Mouse (Mus musculus) large intestine, adult 2 months (tissue): ENCODE data around the gene Prokr1. TPM values are rescaled to one million over a fixed set of nuclear protein-coding genes. Genes with fewer than 3 reads are reported as not detected.
"Not testable (repeated sequence)": the region's sequence is repeated elsewhere in the genome, so short reads cannot be mapped to it uniquely, and the experiment has no call there.

ENCODE experiments used
- DNase-seq: peaks from one replicate; pipeline ENCODE4 v3.0.0-alpha.2; 2012; ENCODE audit warnings: low read depth, low spot score
- WGBS: fragments of 180-500 bp; shearing (Covaris S2); methylation state at CpG from one replicate; pipeline ENCODE4 v1.1.7; 2018; 5-methylcytosine and 5-hydroxymethylcytosine counted together
- polyA plus RNA-seq: library from polyadenylated mRNA; depleted of rRNA; stranded (reverse); fragments of >200 nt; gene quantifications from 2 replicates; pipeline ENCODE4 v1.2.3, GENCODE M21; 2012

Prokr1 gene
- polyA plus RNA-seq, 1 experiment, result 0.16 TPM

GRCm38 (mm10) chr6:87576648-87577330 is 13.8 kb downstream of the Prokr1 start:
- 37% methylated on average over 4 of the region's 4 CpGs for WGBS
- no peak for DNase-seq

GRCm38 (mm10) chr6:87571863-87572262 is 18.7 kb downstream of the Prokr1 start:
- not testable (repeated sequence) for DNase-seq

GRCm38 (mm10) chr6:87567686-87568593 is 22.6 kb downstream of the Prokr1 start:
- WGBS, result 55% methylated on average over 9 of the region's 9 CpGs
- no peak for DNase-seq

GRCm38 (mm10) chr6:87565166-87565565 is 25.4 kb downstream of the Prokr1 start:
- no peak for DNase-seq
- WGBS, result 67% methylated on average over 5 of the region's 5 CpGs

- 93% methylated on average over 4 of the region's 4 CpGs for WGBS
- no peak for DNase-seq
Observed at GRCm38 (mm10) chr6:87564356-87564755, 26.2 kb downstream of the Prokr1 start.

- DNase-seq, result no peak
- 76% methylated on average over 3 of the region's 3 CpGs for WGBS
Observed at GRCm38 (mm10) chr6:87553724-87554123, 36.8 kb downstream of the Prokr1 start.

- 39% methylated on average over 7 of the region's 7 CpGs for WGBS
- DNase-seq, result no peak
Observed at GRCm38 (mm10) chr6:87552054-87552807, 38.3 kb downstream of the Prokr1 start.

- WGBS, result 78% methylated on average over 7 of the region's 7 CpGs
- DNase-seq, result no peak
Observed at GRCm38 (mm10) chr6:87547836-87548235, 42.7 kb downstream of the Prokr1 start.

- WGBS, result 69% methylated on average over 4 of the region's 4 CpGs
- DNase-seq, result no peak
Observed at GRCm38 (mm10) chr6:87547431-87547830, 43.1 kb downstream of the Prokr1 start.

GRCm38 (mm10) chr6:87545331-87546217 is 45.0 kb downstream of the Prokr1 start:
- DNase-seq, result no peak
- 12% methylated on average over 1 of the region's 1 CpGs for WGBS

- no peak for DNase-seq
Observed at GRCm38 (mm10) chr6:87542027-87542426, 48.5 kb downstream of the Prokr1 start.

GRCm38 (mm10) chr6:87541171-87541571 is 49.4 kb downstream of the Prokr1 start:
- DNase-seq, result no peak
- 68% methylated on average over 6 of the region's 6 CpGs for WGBS

More at GRCm38 (mm10) chr6:87542027-87542426, 48.5 kb downstream of the Prokr1 start:
- WGBS, result 53% methylated on average over 9 of the region's 9 CpGs

- WGBS, result 46% methylated on average over 15 of the region's 15 CpGs
Observed at GRCm38 (mm10) chr6:87538376-87539270, 51.9 kb downstream of the Prokr1 start.

GRCm38 (mm10) chr6:87537678-87538077 is 52.9 kb downstream of the Prokr1 start:
- no peak for DNase-seq
- 35% methylated on average over 5 of the region's 5 CpGs for WGBS

More at GRCm38 (mm10) chr6:87538376-87539270, 51.9 kb downstream of the Prokr1 start:
- no peak for DNase-seq

GRCm38 (mm10) chr6:87536270-87536669 is 54.3 kb downstream of the Prokr1 start:
- no peak for DNase-seq
- whole genome bisulfite sequencing, result 80% methylated on average over 8 of the region's 8 CpGs

- WGBS, result 54% methylated on average over 9 of the region's 9 CpGs
- no peak for DNase-seq
Observed at GRCm38 (mm10) chr6:87535651-87536050, 54.9 kb downstream of the Prokr1 start.

- no peak for DNase-seq
- 66% methylated on average over 9 of the region's 9 CpGs for WGBS
Observed at GRCm38 (mm10) chr6:87534855-87535575, 55.5 kb downstream of the Prokr1 start.
